Mouse (Mus musculus) erythroblast, embryonic 14.5 days (primary cell): ENCODE measurements around the gene Dgka. TPM values are rescaled to one million over a fixed set of nuclear protein-coding genes. Genes with fewer than 3 reads are reported as not detected.

ENCODE experiments used
- H3K27me3 ChIP-seq: 2 replicates; pipeline ENCODE4 v1.6.1; 2012; ENCODE audit warnings: inconsistent platforms; ENCODE audit not compliant: control insufficient read depth
- H3K36me3 ChIP-seq: 2 replicates; pipeline ENCODE4 v1.6.1; 2012; ENCODE audit warnings: mild to moderate bottlenecking, inconsistent platforms; ENCODE audit not compliant: control insufficient read depth
- H3K4me1 ChIP-seq: 2 replicates; pipeline ENCODE4 v1.6.1; 2012; ENCODE audit warnings: inconsistent platforms; ENCODE audit not compliant: control insufficient read depth
- H3K4me3 ChIP-seq: replicated peaks from 2 replicates; pipeline ENCODE3; 2012; ENCODE audit warnings: moderate library complexity, mild to moderate bottlenecking, inconsistent platforms
- H3K9me3 ChIP-seq: 2 replicates; pipeline ENCODE4 v1.6.1; 2012; ENCODE audit warnings: low read length, inconsistent platforms, mixed read lengths; ENCODE audit not compliant: control insufficient read depth
- GATA1 ChIP-seq: IDR thresholded peaks from 2 replicates; pipeline ENCODE4 v1.6.1; 2012; ENCODE audit warnings: low read length, inconsistent platforms, mixed read lengths
- TAL1 ChIP-seq: IDR thresholded peaks from 3 replicates; pipeline ENCODE4 v1.6.1; 2012; ENCODE audit warnings: low read length, inconsistent platforms, mixed read lengths
- polyA plus RNA-seq: library from polyadenylated mRNA; stranded (reverse); fragments of >175 nt; gene quantifications from 2 replicates; pipeline ENCODE4 v1.2.3, GENCODE M21; 2012

Dgka gene
- polyA plus RNA-seq, 1 experiment, result 0.02 TPM

DNA sequence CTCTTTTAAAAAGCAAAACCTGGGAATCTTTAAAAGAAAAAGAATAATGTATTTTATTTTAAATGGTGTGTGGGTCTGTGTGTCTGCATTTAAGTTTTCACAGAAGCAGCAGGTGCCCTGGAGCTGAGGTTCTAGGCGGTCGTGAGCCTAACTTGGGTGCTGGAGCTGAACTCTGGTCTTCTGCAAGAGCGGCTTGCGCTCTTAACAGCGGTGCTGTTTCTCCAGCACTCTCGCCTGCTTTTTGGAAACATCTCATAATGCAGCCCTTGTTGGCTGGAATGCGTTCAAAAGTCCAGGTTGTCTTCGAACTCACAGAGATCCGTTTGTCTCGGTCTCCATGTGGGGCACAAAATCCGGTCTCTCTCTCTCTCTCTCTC, 39.4 kb downstream of the Dgka start:
- TF ChIP-seq TAL1 (no peak), GATA1 (no peak)
- peaks cover 44% of the 10 kb centered on the region for H3K4me1 ChIP-seq
- H3K9me3 ChIP-seq, result no peaks in the 10 kb centered on the region
- peaks cover 34% of the 10 kb centered on the region for H3K36me3 ChIP-seq
- H3K4me3 ChIP-seq, result peak overlapping the region; percentile 97
- no peaks in the 10 kb centered on the region for H3K27me3 ChIP-seq

GRCm38 (mm10) chr10:128704491-128705316, 40.0 kb downstream of the Dgka start, which contains the start of gene Cdk2:
Gene Cdk2, minus strand, starts transcription at chr10:128705031.
- no peaks in the 10 kb centered on the region for H3K9me3 ChIP-seq
- H3K36me3 ChIP-seq, result peaks cover 40% of the 10 kb centered on the region
- H3K4me1 ChIP-seq, result peaks cover 49% of the 10 kb centered on the region
- no peaks in the 10 kb centered on the region for H3K27me3 ChIP-seq
- TF ChIP-seq TAL1, result no peak
- no peak for TF ChIP-seq GATA1
- peak within 1 kb of the TSS; percentile 97 for H3K4me3 ChIP-seq

DNA sequence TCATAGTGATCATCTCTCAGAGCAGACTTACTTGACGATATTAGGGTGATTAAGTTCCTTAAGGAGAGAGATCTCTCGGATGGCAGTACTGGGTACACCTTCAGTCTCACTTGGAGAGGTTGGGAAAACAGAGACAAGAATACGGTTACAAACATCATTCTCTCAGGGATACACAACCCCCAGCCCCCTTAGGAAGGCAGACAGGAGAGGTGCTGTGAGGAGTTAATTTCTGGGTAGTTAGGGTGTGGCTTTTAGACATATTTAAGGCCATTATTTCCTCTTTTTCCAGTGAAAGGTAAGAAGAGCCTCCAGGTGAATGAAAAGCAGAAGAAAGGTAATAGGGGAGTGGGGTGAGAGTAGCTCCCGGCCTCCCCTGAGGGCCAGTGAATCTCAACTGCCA, 40.8 kb downstream of the Dgka start, which contains the start of gene Pmel:
Gene Pmel (plus strand): TSS at position 301 of the 400 bp plus-strand sequence.
- peak within 1 kb of the TSS; percentile 97 for H3K4me3 ChIP-seq
- peaks cover 56% of the 10 kb centered on the region for H3K4me1 ChIP-seq
- TF ChIP-seq TAL1 (no peak), GATA1 (no peak)
- H3K27me3 ChIP-seq, result no peaks in the 10 kb centered on the region
- peaks cover 48% of the 10 kb centered on the region for H3K36me3 ChIP-seq
- H3K9me3 ChIP-seq, result no peaks in the 10 kb centered on the region

- Histone ChIP-seq H3K4me1 (peaks cover 62% of the 10 kb centered on the region), H3K36me3 (peaks cover 60% of the 10 kb centered on the region), H3K27me3 (no peaks in the 10 kb centered on the region), H3K4me3 (peak overlapping the region; percentile 39), H3K9me3 (no peaks in the 10 kb centered on the region)
- TF ChIP-seq TAL1 (no peak), GATA1 (no peak)
Measured at GRCm38 (mm10) chr10:128702328-128703007, 42.2 kb downstream of the Dgka start.

DNA sequence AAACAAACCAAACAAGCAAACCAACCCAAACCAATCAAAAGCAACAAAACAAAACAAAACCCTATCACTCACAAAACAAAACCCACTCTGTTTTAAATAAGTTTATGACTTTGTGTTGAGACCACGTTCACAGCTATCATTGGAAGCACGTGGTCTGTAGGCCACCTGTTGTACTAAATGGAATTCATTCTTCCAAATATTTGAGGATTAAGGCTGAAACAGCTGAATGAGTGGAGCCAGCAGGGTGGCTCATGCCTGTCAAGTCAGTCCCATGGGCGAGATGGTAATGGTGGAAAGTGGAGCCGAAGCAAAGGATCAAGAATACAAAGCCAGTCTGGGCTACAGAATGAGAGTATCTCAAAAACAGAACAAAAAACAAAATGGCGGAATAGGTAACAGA, 43.9 kb downstream of the Dgka start:
- TF ChIP-seq GATA1, result no peak
- no peak for TF ChIP-seq TAL1
- peaks cover 64% of the 10 kb centered on the region for H3K4me1 ChIP-seq
- H3K9me3 ChIP-seq, result peaks cover 2% of the 10 kb centered on the region; the same call in 1 of the 2 replicates
- H3K27me3 ChIP-seq, result no peaks in the 10 kb centered on the region
- H3K4me3 ChIP-seq, result no peak overlapping the region
- peaks cover 68% of the 10 kb centered on the region for H3K36me3 ChIP-seq

- Histone ChIP-seq H3K4me1 (peaks cover 68% of the 10 kb centered on the region), H3K4me3 (no peak overlapping the region), H3K9me3 (peaks cover 2% of the 10 kb centered on the region; the same call in 1 of the 2 replicates), H3K27me3 (no peaks in the 10 kb centered on the region), H3K36me3 (peaks cover 68% of the 10 kb centered on the region)
- TF ChIP-seq GATA1, result no peak
- TF ChIP-seq TAL1, result no peak
Measured at GRCm38 (mm10) chr10:128699611-128700010, 45.0 kb downstream of the Dgka start.

GRCm38 (mm10) chr10:128699006-128699405, 45.6 kb downstream of the Dgka start:
- Histone ChIP-seq H3K4me3 (no peak overlapping the region), H3K9me3 (peaks cover 2% of the 10 kb centered on the region; the same call in 1 of the 2 replicates), H3K27me3 (no peaks in the 10 kb centered on the region), H3K36me3 (peaks cover 72% of the 10 kb centered on the region), H3K4me1 (peaks cover 67% of the 10 kb centered on the region)
- TF ChIP-seq TAL1, result no peak
- TF ChIP-seq GATA1, result no peak

DNA sequence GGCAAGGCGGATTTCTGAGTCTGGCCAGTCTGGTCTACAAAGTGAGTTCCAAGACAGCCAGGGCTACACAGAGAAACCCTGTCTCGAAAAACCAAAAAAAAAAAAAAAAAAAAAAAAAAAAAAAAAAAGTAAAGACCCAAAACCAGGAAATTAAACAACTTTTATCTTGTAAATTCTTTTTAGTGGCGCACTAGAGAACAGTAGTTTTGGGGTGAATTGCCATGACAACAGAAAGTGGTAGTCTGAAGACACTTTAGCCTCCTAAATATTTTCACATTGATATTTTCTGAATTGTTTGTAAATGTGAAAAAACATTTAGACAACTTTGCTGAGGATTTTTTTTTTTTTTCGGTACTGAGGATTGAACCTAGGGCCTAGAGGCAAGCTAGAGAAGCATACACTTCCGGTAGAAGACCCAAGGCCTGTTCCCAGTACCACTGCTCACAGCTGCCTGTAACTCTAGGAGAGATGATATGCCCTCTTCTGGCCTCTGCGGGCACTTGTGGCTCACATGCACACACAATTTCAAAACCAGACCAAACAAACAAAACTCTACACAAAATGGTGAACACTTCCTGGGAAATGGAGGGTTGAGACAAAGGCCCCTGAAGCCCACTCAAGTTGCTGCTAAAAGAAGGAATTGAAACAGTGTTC, 47.5 kb downstream of the Dgka start:
- Histone ChIP-seq H3K4me3 (no peak overlapping the region), H3K4me1 (peaks cover 55% of the 10 kb centered on the region), H3K9me3 (peaks cover 2% of the 10 kb centered on the region; the same call in 1 of the 2 replicates), H3K36me3 (peaks cover 66% of the 10 kb centered on the region), H3K27me3 (no peaks in the 10 kb centered on the region)
- TF ChIP-seq GATA1, result no peak
- no peak for TF ChIP-seq TAL1
